Mouse (Mus musculus) lung, adult 2 months (tissue): ENCODE measurements around the gene Xpot. TPM values are rescaled to one million over a fixed set of nuclear protein-coding genes. Genes with fewer than 3 reads are reported as not detected.
A peak's percentile ranks its signal among the peaks of the same experiment; 100 is the strongest.

Source experiments
- DNase-seq: peaks from one replicate; pipeline ENCODE4 v3.0.0; 2022
- H3K4me1 ChIP-seq: fragments of 200-500 bp; 2 replicates; pipeline ENCODE4 v1.6.1; 2011; ENCODE audit warnings: low read length; ENCODE audit not compliant: control insufficient read depth, insufficient read depth
- H3K4me3 ChIP-seq: fragments of 200-500 bp; replicated peaks from 2 replicates; pipeline ENCODE3; 2011; ENCODE audit warnings: low read depth, mild to moderate bottlenecking, control low read depth, low read length; ENCODE audit errors: extremely low read depth
- CTCF ChIP-seq: fragments of 200-500 bp; IDR thresholded peaks from 2 replicates; pipeline ENCODE4 v1.5.1; 2011; ENCODE audit warnings: mild to moderate bottlenecking, low read length, control low read depth; ENCODE audit not compliant: insufficient read depth
- POLR2A ChIP-seq: fragments of 200-500 bp; IDR thresholded peaks from 2 replicates; pipeline ENCODE4 v1.6.1; 2011; ENCODE audit warnings: low read depth, mild to moderate bottlenecking, control low read depth, low read length, borderline replicate concordance; ENCODE audit errors: extremely low read depth
- WGBS: fragments of 180-500 bp; shearing (Covaris S2); methylation state at CpG from one replicate; pipeline ENCODE4 v1.1.7; 2018; 5-methylcytosine and 5-hydroxymethylcytosine counted together
- polyA plus RNA-seq: library from polyadenylated mRNA; depleted of rRNA; stranded (reverse); fragments of >200 nt; gene quantifications from 2 replicates; pipeline ENCODE4 v1.2.3, GENCODE M21; 2012

The Xpot gene
- polyA plus RNA-seq, 1 experiment = 107 TPM

DNA sequence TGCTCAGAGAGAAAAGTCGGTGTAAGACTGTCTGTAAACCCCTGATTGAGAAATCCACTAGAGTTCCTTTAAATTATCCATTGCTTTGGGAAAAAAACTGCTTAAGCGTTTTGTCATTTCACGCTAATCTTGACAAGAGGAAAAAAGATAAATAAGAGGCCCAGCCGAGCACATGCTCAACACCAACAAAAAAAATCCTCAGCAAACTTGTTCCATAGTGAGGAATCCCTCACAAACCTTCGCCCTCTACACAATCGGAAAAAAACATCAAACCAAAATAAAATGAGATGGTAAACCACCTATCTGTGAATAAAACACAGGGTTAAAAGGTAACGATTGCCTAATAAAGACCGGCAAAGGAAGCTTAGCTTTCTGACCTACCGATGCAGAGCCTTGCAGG lies 1.1 kb downstream of the Xpot start:
- no peak overlapping the region for H3K4me3 ChIP-seq
- WGBS = 7% methylated on average over 9 of the region's 9 CpGs
- H3K4me1 ChIP-seq = no peaks in the 10 kb centered on the region; the same call in none of the 2 replicates

DNA sequence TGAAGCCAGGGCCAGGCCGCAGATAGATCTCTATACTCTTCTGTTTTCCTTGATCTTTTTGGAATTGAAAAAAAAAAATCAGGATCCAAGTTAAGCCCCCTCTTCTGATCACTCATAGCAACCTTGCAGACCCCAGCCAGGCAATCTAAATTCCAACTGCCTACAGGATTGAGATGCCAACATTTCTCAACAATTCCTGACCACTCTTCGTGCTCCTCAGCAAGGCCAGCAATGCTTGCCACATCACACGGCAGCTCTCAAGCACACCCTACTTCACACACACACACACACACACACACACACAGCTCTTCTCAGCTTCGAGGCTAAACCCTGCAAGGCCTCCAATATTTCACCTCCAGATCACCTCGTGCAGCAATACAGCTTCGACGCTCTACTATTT lies 2.5 kb downstream of the Xpot start:
- Histone ChIP-seq H3K4me1 (no peaks in the 10 kb centered on the region; the same call in none of the 2 replicates), H3K4me3 (no peak overlapping the region)
- 66% methylated on average over 7 of the region's 7 CpGs for WGBS
- DNase-seq = no peak
- TF ChIP-seq POLR2A (no peak), CTCF (no peak)

More for the DNA sequence above, 1.1 kb downstream of the Xpot start:
- TF ChIP-seq POLR2A (no peak), CTCF (no peak)
- DNase-seq = no peak

- TF ChIP-seq POLR2A (no peak), CTCF (no peak)
These were observed 3.7 kb downstream of the Xpot start for GRCm38 (mm10) chr10:121622431-121622830.

GRCm38 (mm10) chr10:121615935-121616334 lies 10.2 kb downstream of the Xpot start:
- no peak overlapping the region for H3K4me3 ChIP-seq
- H3K4me1 ChIP-seq = peaks cover 6% of the 10 kb centered on the region
- DNase-seq = no peak
- 59% methylated on average over 7 of the region's 7 CpGs for WGBS
- TF ChIP-seq CTCF (no peak), POLR2A (no peak)

More at GRCm38 (mm10) chr10:121622431-121622830, 3.7 kb downstream of the Xpot start:
- no peak overlapping the region for H3K4me3 ChIP-seq
- DNase-seq = no peak
- H3K4me1 ChIP-seq = no peaks in the 10 kb centered on the region; the same call in none of the 2 replicates
- WGBS = 76% methylated on average over 6 of the region's 6 CpGs

DNA sequence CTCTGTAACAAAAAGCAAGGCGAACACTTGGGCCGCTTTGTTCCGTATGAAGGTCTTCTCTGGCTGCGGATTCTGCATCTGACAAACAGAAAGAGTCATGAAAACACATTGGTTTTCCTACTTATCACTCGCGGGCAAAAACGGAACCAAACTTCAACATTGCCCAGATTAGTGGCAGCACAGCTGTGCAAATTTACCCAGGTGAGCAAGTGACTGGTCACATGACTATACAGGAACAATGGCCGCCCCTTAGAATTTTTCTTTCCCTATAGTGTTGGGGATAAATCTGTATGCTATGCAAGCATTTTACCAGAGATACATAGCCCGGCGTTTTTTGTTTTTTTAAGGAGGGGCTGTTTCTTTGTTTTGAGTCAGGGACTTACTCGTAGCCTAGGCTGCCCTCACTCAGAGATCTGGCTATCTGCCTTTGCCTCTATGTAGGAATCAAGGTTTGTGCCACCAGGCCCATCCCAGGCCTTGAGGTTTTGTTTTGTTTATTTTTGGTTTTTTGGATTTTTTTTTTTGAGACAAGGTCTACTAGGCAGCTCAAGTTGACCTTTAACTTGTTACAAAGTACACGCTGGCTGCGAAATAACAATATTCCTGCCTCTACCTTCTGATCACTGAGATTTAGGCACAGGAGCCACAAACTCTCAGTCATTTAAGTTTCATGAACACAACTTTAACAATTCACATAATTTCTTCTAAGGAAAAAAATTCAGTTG lies 10.8 kb downstream of the Xpot start:
- H3K4me3 ChIP-seq = no peak overlapping the region
- DNase-seq = no peak
- TF ChIP-seq POLR2A (no peak), CTCF (no peak)
- H3K4me1 ChIP-seq = peaks cover 6% of the 10 kb centered on the region
- WGBS = 84% methylated on average over 13 of the region's 13 CpGs

DNA sequence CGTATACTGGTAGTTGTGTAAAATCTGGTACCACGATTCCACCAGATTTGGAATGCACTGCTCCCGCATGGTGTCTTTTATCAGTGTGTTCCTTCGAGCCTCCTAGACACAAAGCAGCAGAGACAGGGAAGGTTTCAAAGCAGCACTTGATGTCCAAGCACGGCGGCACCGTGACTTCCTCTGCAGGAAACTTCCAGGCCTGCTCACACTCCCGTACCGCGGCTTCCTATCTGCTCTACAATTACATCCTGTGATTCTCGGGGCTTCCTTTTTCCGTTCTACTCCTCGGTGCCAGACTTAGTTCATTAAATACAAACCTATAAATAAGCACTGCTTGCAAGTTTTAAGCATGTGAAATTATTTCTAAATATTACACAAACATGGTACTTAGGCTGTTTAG lies 12.6 kb downstream of the Xpot start:
- TF ChIP-seq CTCF = no peak
- TF ChIP-seq POLR2A = peak; percentile 47; the same call in 1 of the 2 replicates
- peak; percentile 20 for DNase-seq
- WGBS = 52% methylated on average over 13 of the region's 13 CpGs
- Histone ChIP-seq H3K4me1 (peaks cover 6% of the 10 kb centered on the region), H3K4me3 (no peak overlapping the region)

GRCm38 (mm10) chr10:121612448-121612847 lies 13.7 kb downstream of the Xpot start:
- H3K4me3 ChIP-seq = no peak overlapping the region
- no peak for DNase-seq
- H3K4me1 ChIP-seq = peaks cover 6% of the 10 kb centered on the region
- WGBS = 76% methylated on average over 6 of the region's 6 CpGs
- no peak for TF ChIP-seq CTCF
- TF ChIP-seq POLR2A = no peak

DNA sequence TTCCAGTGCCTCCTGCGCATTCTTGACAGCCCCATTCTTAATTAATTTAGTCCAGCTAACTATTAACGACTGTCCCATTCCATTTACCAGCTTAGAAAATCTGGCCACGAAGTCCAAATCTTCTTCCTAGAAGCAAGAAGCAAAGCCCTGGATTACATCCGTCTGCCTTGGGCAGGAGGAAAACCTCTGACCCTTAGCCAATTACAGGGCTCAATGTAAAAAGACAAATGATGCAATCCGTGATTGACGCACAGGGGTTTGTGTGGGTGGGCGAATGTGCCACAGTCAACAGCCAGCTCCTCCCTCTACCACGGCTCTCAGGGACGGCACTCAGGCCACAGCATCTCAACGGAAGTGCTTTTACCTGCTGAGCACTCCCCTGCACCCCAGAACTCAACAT lies 14.5 kb downstream of the Xpot start:
- Histone ChIP-seq H3K4me3 (no peak overlapping the region), H3K4me1 (peaks cover 6% of the 10 kb centered on the region)
- TF ChIP-seq POLR2A (no peak), CTCF (no peak)
- no peak for DNase-seq
- 74% methylated on average over 10 of the region's 10 CpGs for WGBS

GRCm38 (mm10) chr10:121608177-121608576 lies 18.0 kb downstream of the Xpot start:
- peaks cover 6% of the 10 kb centered on the region for H3K4me1 ChIP-seq
- 84% methylated on average over 10 of the region's 10 CpGs for WGBS
- no peak overlapping the region for H3K4me3 ChIP-seq
- no peak for TF ChIP-seq CTCF
- no peak for TF ChIP-seq POLR2A
- DNase-seq = no peak

- no peaks in the 10 kb centered on the region for H3K4me1 ChIP-seq
- TF ChIP-seq POLR2A (no peak), CTCF (no peak)
- no peak overlapping the region for H3K4me3 ChIP-seq
- DNase-seq = no peak
- 90% methylated on average over 13 of the region's 13 CpGs for WGBS
These were observed 21.3 kb downstream of the Xpot start for GRCm38 (mm10) chr10:121604632-121605344.
